Mouse (Mus musculus) kidney, postnatal 10 days (tissue): ENCODE data around the gene 1700024B05Rik.
"Not testable (repeated sequence)": the region's sequence is repeated elsewhere in the genome, so short reads cannot be mapped to it uniquely, and the experiment has no call there.

ENCODE experiments used
- DNase-seq: peaks from one replicate; pipeline ENCODE4 v3.0.0; 2021; ENCODE audit warnings: mixed read lengths

1700024B05Rik gene

GRCm38 (mm10) chr14:41943695-41944094 is at the start of gene 1700024B05Rik:
Gene 1700024B05Rik, plus strand, starts transcription at chr14:41943995.
- not testable (repeated sequence) for DNase-seq

- not testable (repeated sequence) for DNase-seq
These were observed 36.6 kb upstream of the 1700024B05Rik start, which contains the start of gene Gm7980 for GRCm38 (mm10) chr14:41907190-41907589. Gene Gm7980, minus strand, starts transcription at chr14:41907290.

- DNase-seq: not testable (repeated sequence)
These were observed 19.1 kb upstream of the 1700024B05Rik start, which contains the start of gene 1700049E17Rik1 for GRCm38 (mm10) chr14:41924649-41925048. Gene 1700049E17Rik1, plus strand, starts transcription at chr14:41924949.

GRCm38 (mm10) chr14:41964095-41964494 is 20.3 kb downstream of the 1700024B05Rik start:
- DNase-seq: not testable (repeated sequence)

- not testable (repeated sequence) for DNase-seq
These were observed 24.0 kb downstream of the 1700024B05Rik start, which contains the start of gene Gm6401 for GRCm38 (mm10) chr14:41967827-41968226. Gene Gm6401, minus strand, starts transcription at chr14:41967927.

- DNase-seq: not testable (repeated sequence)
These were observed 24.8 kb downstream of the 1700024B05Rik start for GRCm38 (mm10) chr14:41968596-41968995.

- DNase-seq: not testable (repeated sequence)
These were observed 39.4 kb downstream of the 1700024B05Rik start, which contains the start of gene Gm3543 for GRCm38 (mm10) chr14:41983225-41983624. Gene Gm3543, minus strand, starts transcription at chr14:41983325.
